Mouse (Mus musculus) bone marrow macrophage, adult 2 months (primary cell): ENCODE measurements around the gene Krtcap2.

Source experiments
- CTCF ChIP-seq: IDR thresholded peaks from 2 replicates; pipeline ENCODE4 v1.5.1; 2012; ENCODE audit warnings: low read depth, mild to moderate bottlenecking, low read length, moderate library complexity
- POLR2A ChIP-seq: IDR thresholded peaks from 2 replicates; pipeline ENCODE4 v1.6.1; 2012; ENCODE audit warnings: mild to moderate bottlenecking, low read depth, low read length, borderline replicate concordance

- TF ChIP-seq CTCF (no peak), POLR2A (no peak)
Observed at GRCm38 (mm10) chr3:89210162-89210561, 35.6 kb upstream of the Krtcap2 start.
